Mouse (Mus musculus): ENCODE measurements around the gene Cdt1.

DNA sequence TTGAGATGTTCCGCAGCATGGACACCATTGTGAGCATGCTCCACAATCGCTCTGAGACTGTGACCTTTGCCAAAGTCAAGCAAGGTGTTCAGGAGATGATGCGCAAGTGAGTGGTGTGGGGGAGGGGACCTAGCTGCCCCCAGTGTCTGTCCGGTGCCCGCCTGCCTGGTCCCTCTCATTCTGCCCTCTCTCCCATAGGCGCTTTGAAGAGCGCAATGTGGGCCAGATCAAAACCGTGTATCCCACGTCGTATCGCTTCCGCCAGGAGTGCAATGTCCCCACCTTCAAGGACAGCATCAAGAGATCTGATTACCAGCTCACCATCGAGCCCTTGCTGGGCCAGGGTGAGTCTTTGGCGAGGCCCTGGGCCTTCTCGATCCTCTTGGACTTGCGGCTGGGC lies 2.2 kb downstream of the Cdt1 start:
- no peak for TF ChIP-seq POLR2A (IDR thresholded peaks at IDR 0.05; ENCODE audit: insufficient read depth, low read depth, low read length)
- no peak for TF ChIP-seq CTCF (IDR thresholded peaks at IDR 0.05)
